Comparison of ENCODE assay signal across 7 mouse cellular contexts in genomic region chr11:20915687-20916432, GRCm38 (mm10).
DNase-seq lines count a peak whose midpoint lies in the region; ATAC-seq lines count a peak whose summit lies in the region.

No protein-coding gene starts in this region.

- H3K4me3 ChIP-seq in erythroblast, embryonic 14.5 days (replicated peaks): peak overlapping the region; percentile 44
- H3K4me3 ChIP-seq in kidney, embryonic 16.5 days (ENCODE audit: low read length): no peak overlapping the region

- no peak for ATAC-seq in kidney, embryonic 16.5 days (ENCODE audit: low FRiP score, low TSS enrichment)
- peak; percentile 62 for ATAC-seq in megakaryocyte-erythroid progenitor cell, adult 5-6 weeks (replicated peaks; ENCODE audit: low FRiP score, low TSS enrichment, poor library complexity, severe bottlenecking)

- 55% methylated on average over 7 of the region's 7 CpGs for WGBS in kidney, embryonic 16.5 days

- no peaks in the 10 kb centered on the region for H3K27me3 ChIP-seq in erythroblast, embryonic 14.5 days (ENCODE audit: control insufficient read depth)
- no peaks in the 10 kb centered on the region for H3K27me3 ChIP-seq in kidney, embryonic 16.5 days (ENCODE audit: insufficient read depth, low read length)

- no peak overlapping the region for H3K4me2 ChIP-seq in kidney, embryonic 16.5 days (replicated peaks; ENCODE audit: low read depth, low read length)

- H3K4me1 ChIP-seq in erythroblast, embryonic 14.5 days (ENCODE audit: control insufficient read depth): peaks cover 86% of the 10 kb centered on the region
- peaks cover 41% of the 10 kb centered on the region for H3K4me1 ChIP-seq in kidney, embryonic 16.5 days (ENCODE audit: insufficient read depth, low read length)

- H3K9ac ChIP-seq in kidney, embryonic 16.5 days (replicated peaks; ENCODE audit: low read length): no peak overlapping the region

- peak; percentile 39 for DNase-seq in spleen, adult 12 weeks (ENCODE audit: low spot score)
- DNase-seq in spleen, postnatal 14 days (ENCODE audit: low spot score in 2 of 2): no peak
- no peak for DNase-seq in adrenal gland, adult 2 months
- DNase-seq in adrenal gland, postnatal 4 days (ENCODE audit: low spot score in 2 of 2): no peak

- H3K9me3 ChIP-seq in erythroblast, embryonic 14.5 days (ENCODE audit: control insufficient read depth, low read length): no peaks in the 10 kb centered on the region
- no peaks in the 10 kb centered on the region for H3K9me3 ChIP-seq in kidney, embryonic 16.5 days (ENCODE audit: low read length)

- H3K36me3 ChIP-seq in erythroblast, embryonic 14.5 days (ENCODE audit: control insufficient read depth): no peaks in the 10 kb centered on the region; the same call in 1 of the 2 replicates
- no peaks in the 10 kb centered on the region for H3K36me3 ChIP-seq in kidney, embryonic 16.5 days (ENCODE audit: insufficient read depth, low read length)

- H3K27ac ChIP-seq in kidney, embryonic 16.5 days (ENCODE audit: low read length): peak overlapping the region; percentile 87
